Mouse (Mus musculus): ENCODE data around the gene Pisd. TPM values are rescaled to one million over a fixed set of nuclear protein-coding genes. Genes with fewer than 3 reads are reported as not detected.
"Not testable (repeated sequence)": the region's sequence is repeated elsewhere in the genome, so short reads cannot be mapped to it uniquely, and the experiment has no call there.

Pisd gene
- polyA plus RNA-seq, 1 experiment from 2014 or later = 94.9 TPM

- Histone ChIP-seq H3K4me1 (ENCODE audit: control insufficient read depth, insufficient read depth, low read depth, low read length) (peaks cover 6% of the 10 kb centered on the region), H3K36me3 (ENCODE audit: control insufficient read depth, insufficient read depth, low read length) (peaks cover 3% of the 10 kb centered on the region; the same call in 1 of the 2 replicates), H3K27me3 (replicated peaks; ENCODE audit: control insufficient read depth, insufficient read depth, low read length) (no peaks in the 10 kb centered on the region), H3K9ac (ENCODE audit: low read depth, low read length) (no peak overlapping the region), H3K4me2 (ENCODE audit: low read length) (no peak overlapping the region), H3K4me3 (ENCODE audit: low read length) (no peak overlapping the region), H3K27ac (ENCODE audit: low read depth, low read length) (no peak overlapping the region), H3K9me3 (ENCODE audit: control insufficient read depth, low read length) (no peaks in the 10 kb centered on the region)
- 98% methylated on average over 5 of the region's 5 CpGs for WGBS
- ATAC-seq = no peak
Observed at GRCm38 (mm10) chr5:32781596-32781995, 3.9 kb downstream of the Pisd start.

GRCm38 (mm10) chr5:32778168-32778567, 7.3 kb downstream of the Pisd start:
- Histone ChIP-seq H3K27ac (ENCODE audit: low read depth, low read length) (no peak overlapping the region), H3K4me1 (ENCODE audit: control insufficient read depth, insufficient read depth, low read depth, low read length) (no peaks in the 10 kb centered on the region), H3K4me2 (ENCODE audit: low read length) (no peak overlapping the region), H3K36me3 (ENCODE audit: control insufficient read depth, insufficient read depth, low read length) (peaks cover 3% of the 10 kb centered on the region; the same call in 1 of the 2 replicates), H3K4me3 (ENCODE audit: low read length) (no peak overlapping the region), H3K27me3 (replicated peaks; ENCODE audit: control insufficient read depth, insufficient read depth, low read length) (no peaks in the 10 kb centered on the region), H3K9me3 (ENCODE audit: control insufficient read depth, low read length) (no peaks in the 10 kb centered on the region), H3K9ac (ENCODE audit: low read depth, low read length) (no peak overlapping the region)
- 89% methylated on average over 3 of the region's 3 CpGs for WGBS
- ATAC-seq = no peak

- no peaks in the 10 kb centered on the region for H3K4me1 ChIP-seq (ENCODE audit: control insufficient read depth, insufficient read depth, low read depth, low read length)
- ATAC-seq = no peak
- 76% methylated on average over 2 of the region's 2 CpGs for WGBS
- no peaks in the 10 kb centered on the region for H3K9me3 ChIP-seq (ENCODE audit: control insufficient read depth, low read length)
- H3K36me3 ChIP-seq (ENCODE audit: control insufficient read depth, insufficient read depth, low read length) = no peaks in the 10 kb centered on the region
- no peak overlapping the region for H3K4me2 ChIP-seq (ENCODE audit: low read length)
- H3K27me3 ChIP-seq (replicated peaks; ENCODE audit: control insufficient read depth, insufficient read depth, low read length) = no peaks in the 10 kb centered on the region
- H3K4me3 ChIP-seq (ENCODE audit: low read length) = no peak overlapping the region
- no peak overlapping the region for H3K9ac ChIP-seq (ENCODE audit: low read depth, low read length)
- no peak overlapping the region for H3K27ac ChIP-seq (ENCODE audit: low read depth, low read length)
Observed at GRCm38 (mm10) chr5:32772361-32772760, 13.1 kb downstream of the Pisd start.

DNA sequence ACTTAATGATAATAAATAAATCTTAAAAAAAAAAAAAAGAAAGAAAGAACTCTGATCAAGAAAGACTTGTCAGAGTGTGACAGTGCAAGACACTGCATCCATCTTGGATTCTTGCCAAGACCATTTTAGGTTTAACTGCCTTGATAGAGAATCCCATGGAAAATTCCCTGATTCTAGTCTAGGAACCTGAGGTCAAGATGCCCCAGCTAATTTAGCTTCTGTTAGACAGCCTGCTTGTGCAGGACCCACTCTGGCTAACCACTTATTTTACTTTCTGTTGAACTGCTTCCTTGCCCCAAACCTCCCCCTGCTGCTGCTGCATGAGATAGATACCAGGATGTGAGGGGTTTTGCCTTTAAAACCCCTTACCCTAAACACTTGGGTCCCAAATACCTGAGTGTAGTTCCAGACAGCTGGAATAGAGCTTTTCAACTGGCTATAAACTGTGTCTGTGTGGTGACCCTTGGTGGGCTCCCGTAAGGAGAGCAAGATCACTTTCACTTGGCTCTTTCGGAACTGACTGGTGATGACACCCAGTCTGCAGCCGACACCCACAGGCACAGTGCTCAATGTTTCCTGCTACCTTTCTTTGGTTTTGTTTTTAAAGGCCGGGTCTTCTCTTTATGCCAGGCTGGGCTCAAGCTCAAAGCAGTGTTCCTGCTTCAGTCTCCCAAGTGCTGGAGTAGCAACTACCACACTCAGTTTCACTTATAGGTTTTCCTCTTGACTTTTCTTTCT, 17.6 kb downstream of the Pisd start:
- 92% methylated on average over 4 of the region's 4 CpGs for WGBS
- Histone ChIP-seq H3K4me1 (ENCODE audit: control insufficient read depth, insufficient read depth, low read depth, low read length) (no peaks in the 10 kb centered on the region), H3K36me3 (ENCODE audit: control insufficient read depth, insufficient read depth, low read length) (peaks cover 10% of the 10 kb centered on the region), H3K4me3 (ENCODE audit: low read length) (no peak overlapping the region), H3K27ac (ENCODE audit: low read depth, low read length) (no peak overlapping the region), H3K9ac (ENCODE audit: low read depth, low read length) (no peak overlapping the region), H3K9me3 (ENCODE audit: control insufficient read depth, low read length) (no peaks in the 10 kb centered on the region), H3K4me2 (ENCODE audit: low read length) (no peak overlapping the region), H3K27me3 (replicated peaks; ENCODE audit: control insufficient read depth, insufficient read depth, low read length) (no peaks in the 10 kb centered on the region)
- ATAC-seq = no peak

DNA sequence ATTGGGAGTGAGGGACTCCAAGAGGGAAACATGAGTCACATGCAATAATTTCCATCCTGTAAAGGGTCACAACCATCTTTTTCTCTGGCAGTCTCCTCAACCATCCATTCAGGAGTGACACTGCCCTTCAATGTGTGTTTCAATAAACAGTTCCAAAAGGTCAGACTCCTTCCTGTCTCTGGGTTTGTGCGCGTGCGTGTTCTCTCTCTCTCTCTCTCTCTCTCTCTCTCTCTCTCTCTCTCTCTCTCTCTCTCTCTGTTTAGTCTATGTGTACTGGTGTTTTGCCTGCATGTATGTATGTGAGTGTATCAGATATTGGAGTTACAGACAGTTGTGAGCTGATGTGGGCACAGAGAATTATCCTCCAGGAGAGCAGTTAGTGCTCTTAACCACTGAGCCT, 18.4 kb downstream of the Pisd start:
- H3K36me3 ChIP-seq (ENCODE audit: control insufficient read depth, insufficient read depth, low read length) = peaks cover 11% of the 10 kb centered on the region
- H3K4me1 ChIP-seq (ENCODE audit: control insufficient read depth, insufficient read depth, low read depth, low read length) = no peaks in the 10 kb centered on the region
- no peaks in the 10 kb centered on the region for H3K27me3 ChIP-seq (replicated peaks; ENCODE audit: control insufficient read depth, insufficient read depth, low read length)
- 88% methylated on average over 3 of the region's 3 CpGs for WGBS
- H3K9me3 ChIP-seq (ENCODE audit: control insufficient read depth, low read length) = no peaks in the 10 kb centered on the region
- H3K9ac ChIP-seq (ENCODE audit: low read depth, low read length) = no peak overlapping the region
- no peak for ATAC-seq
- H3K4me3 ChIP-seq (ENCODE audit: low read length) = no peak overlapping the region
- H3K27ac ChIP-seq (ENCODE audit: low read depth, low read length) = no peak overlapping the region
- H3K4me2 ChIP-seq (ENCODE audit: low read length) = no peak overlapping the region

GRCm38 (mm10) chr5:32761566-32762140, 23.8 kb downstream of the Pisd start:
- H3K9ac ChIP-seq (ENCODE audit: low read depth, low read length) = no peak overlapping the region
- 88% methylated on average over 5 of the region's 5 CpGs for WGBS
- no peaks in the 10 kb centered on the region for H3K9me3 ChIP-seq (ENCODE audit: control insufficient read depth, low read length)
- H3K4me2 ChIP-seq (ENCODE audit: low read length) = no peak overlapping the region
- no peak overlapping the region for H3K27ac ChIP-seq (ENCODE audit: low read depth, low read length)
- no peak overlapping the region for H3K4me3 ChIP-seq (ENCODE audit: low read length)
- H3K36me3 ChIP-seq (ENCODE audit: control insufficient read depth, insufficient read depth, low read length) = peaks cover 12% of the 10 kb centered on the region
- H3K4me1 ChIP-seq (ENCODE audit: control insufficient read depth, insufficient read depth, low read depth, low read length) = no peaks in the 10 kb centered on the region
- no peaks in the 10 kb centered on the region for H3K27me3 ChIP-seq (replicated peaks; ENCODE audit: control insufficient read depth, insufficient read depth, low read length)
- no peak for ATAC-seq

DNA sequence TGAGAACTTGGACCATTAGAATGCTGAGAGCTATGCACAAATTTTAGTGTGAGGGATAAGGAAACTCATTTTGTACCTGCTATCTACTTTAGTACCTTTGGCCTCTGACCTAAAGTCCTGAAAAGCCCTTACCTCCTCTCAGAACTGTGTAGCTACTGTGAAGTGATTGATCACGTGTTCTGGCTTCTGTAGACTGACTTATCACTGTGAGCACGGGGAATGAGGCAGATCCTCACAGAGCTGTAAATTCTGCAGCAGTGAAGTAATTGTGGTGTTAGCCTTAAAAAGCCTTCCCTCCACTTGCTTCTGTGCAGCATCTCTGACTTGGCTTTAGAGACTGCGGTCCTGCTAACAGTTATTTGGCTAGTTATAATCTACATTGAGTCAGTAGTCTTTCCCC, 24.7 kb downstream of the Pisd start:
- H3K4me1 ChIP-seq (ENCODE audit: control insufficient read depth, insufficient read depth, low read depth, low read length) = no peaks in the 10 kb centered on the region
- no peaks in the 10 kb centered on the region for H3K27me3 ChIP-seq (replicated peaks; ENCODE audit: control insufficient read depth, insufficient read depth, low read length)
- no peak for ATAC-seq
- no peak overlapping the region for H3K9ac ChIP-seq (ENCODE audit: low read depth, low read length)
- H3K36me3 ChIP-seq (ENCODE audit: control insufficient read depth, insufficient read depth, low read length) = peaks cover 12% of the 10 kb centered on the region
- WGBS = 87% methylated on average over 3 of the region's 3 CpGs
- no peak overlapping the region for H3K4me3 ChIP-seq (ENCODE audit: low read length)
- H3K9me3 ChIP-seq (ENCODE audit: control insufficient read depth, low read length) = no peaks in the 10 kb centered on the region
- no peak overlapping the region for H3K27ac ChIP-seq (ENCODE audit: low read depth, low read length)
- H3K4me2 ChIP-seq (ENCODE audit: low read length) = no peak overlapping the region

GRCm38 (mm10) chr5:32760352-32760751, 25.1 kb downstream of the Pisd start:
- 96% methylated on average over 17 of the region's 18 CpGs for WGBS
- H3K4me1 ChIP-seq (ENCODE audit: control insufficient read depth, insufficient read depth, low read depth, low read length); ATAC-seq: not testable (repeated sequence)

GRCm38 (mm10) chr5:32759662-32760061, 25.8 kb downstream of the Pisd start:
- Histone ChIP-seq H3K27me3 (replicated peaks; ENCODE audit: control insufficient read depth, insufficient read depth, low read length) (no peaks in the 10 kb centered on the region), H3K9me3 (ENCODE audit: control insufficient read depth, low read length) (no peaks in the 10 kb centered on the region), H3K9ac (ENCODE audit: low read depth, low read length) (no peak overlapping the region), H3K4me1 (ENCODE audit: control insufficient read depth, insufficient read depth, low read depth, low read length) (no peaks in the 10 kb centered on the region), H3K4me3 (ENCODE audit: low read length) (no peak overlapping the region), H3K4me2 (ENCODE audit: low read length) (no peak overlapping the region), H3K27ac (ENCODE audit: low read depth, low read length) (no peak overlapping the region), H3K36me3 (ENCODE audit: control insufficient read depth, insufficient read depth, low read length) (peaks cover 12% of the 10 kb centered on the region)
- ATAC-seq = no peak
- 75% methylated on average over 2 of the region's 2 CpGs for WGBS

More at GRCm38 (mm10) chr5:32760352-32760751, 25.1 kb downstream of the Pisd start:
- H3K9ac ChIP-seq (ENCODE audit: low read depth, low read length); H3K4me3 ChIP-seq (ENCODE audit: low read length); H3K4me2 ChIP-seq (ENCODE audit: low read length); H3K27me3 ChIP-seq (replicated peaks; ENCODE audit: control insufficient read depth, insufficient read depth, low read length); H3K27ac ChIP-seq (ENCODE audit: low read depth, low read length); H3K9me3 ChIP-seq (ENCODE audit: control insufficient read depth, low read length): not testable (repeated sequence)
- H3K36me3 ChIP-seq (ENCODE audit: control insufficient read depth, insufficient read depth, low read length) = peaks cover 12% of the 10 kb centered on the region
